Mouse (Mus musculus) liver, embryonic 14.5 days (tissue): Measurements from ENCODE around the gene Grip1.

Experiments
- CTCF ChIP-seq: IDR thresholded peaks from 2 replicates; pipeline ENCODE4 v1.5.1; 2016; ENCODE audit warnings: antibody characterized with exemption, low read depth, control low read depth
- EP300 ChIP-seq: IDR thresholded peaks from 2 replicates; pipeline ENCODE4 v1.6.1; 2016; ENCODE audit warnings: antibody characterized with exemption, low read depth

DNA sequence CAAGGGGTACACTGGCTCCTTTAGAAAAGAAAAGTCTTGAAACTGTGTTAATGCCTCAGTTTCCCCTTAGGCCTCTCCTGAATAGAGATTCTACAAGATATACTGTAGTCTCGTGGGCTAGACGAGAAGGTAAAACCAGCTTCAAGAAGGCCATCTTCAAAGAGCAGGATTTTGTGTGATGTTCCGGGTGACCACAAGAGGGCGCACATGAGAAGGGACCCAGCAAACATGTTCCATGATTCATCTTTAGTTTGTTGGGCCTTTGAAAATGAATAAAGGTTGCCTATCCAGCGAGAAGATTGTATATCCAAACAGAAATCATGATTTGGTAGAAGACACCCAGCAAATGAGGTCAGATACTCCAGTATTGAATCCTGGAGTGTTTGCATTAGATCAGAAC, 610.8 kb downstream of the Grip1 start:
- TF ChIP-seq EP300 = no peak
- TF ChIP-seq CTCF = peak; percentile 84
